Mouse (Mus musculus) adrenal gland, postnatal 14 days (tissue): ENCODE measurements at regions not wholly inside any gene's neighbourhood (a gene's known extent, or its start where the extent isn't known, plus 50 kb on each side); places are given as distances from the start of the nearest gene placed in this dataset.

ENCODE experiments used
- DNase-seq: peaks from one replicate; pipeline ENCODE4 v3.0.0; 2021; ENCODE audit warnings: mixed read lengths

DNA sequence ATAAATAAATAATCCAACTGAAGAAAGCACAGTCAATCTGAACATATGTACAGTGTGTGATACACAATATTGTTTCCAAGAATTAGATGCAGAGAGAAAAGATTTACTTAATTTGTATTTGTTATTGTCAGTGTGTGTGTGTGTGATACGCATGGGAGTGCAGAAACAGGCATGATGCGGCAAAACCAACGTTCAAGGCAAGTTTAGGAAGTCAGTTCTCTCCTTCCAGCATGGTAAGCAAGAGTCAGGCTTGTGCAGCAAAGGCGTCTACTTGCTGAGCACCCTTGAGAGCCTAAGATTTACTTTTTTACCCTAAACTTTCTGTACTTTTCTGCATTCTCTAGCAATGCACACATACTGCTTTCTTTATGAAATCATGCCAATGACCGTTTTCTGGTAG, 102.7 kb upstream of the Sstr4 start:
- no peak for DNase-seq

DNA sequence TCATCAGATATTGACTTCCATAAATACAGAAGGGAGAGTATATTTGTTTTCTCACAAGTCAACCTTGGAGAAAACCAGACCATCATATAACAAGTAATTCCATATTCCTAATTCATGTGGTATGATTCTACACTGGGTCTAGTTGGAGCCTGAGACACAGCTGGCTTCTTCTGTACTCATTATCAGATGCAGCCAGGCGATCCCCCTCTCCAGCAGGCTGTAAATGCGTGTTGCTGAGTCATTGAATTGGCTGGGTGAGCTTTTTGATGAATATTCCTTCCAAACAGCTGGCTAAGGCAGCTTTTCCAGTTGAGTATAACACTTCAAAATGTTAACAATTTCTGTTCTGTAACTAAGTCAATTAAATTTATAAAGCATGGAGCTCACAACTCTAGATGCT, 102.2 kb upstream of the Sstr4 start:
- DNase-seq, result no peak

DNA sequence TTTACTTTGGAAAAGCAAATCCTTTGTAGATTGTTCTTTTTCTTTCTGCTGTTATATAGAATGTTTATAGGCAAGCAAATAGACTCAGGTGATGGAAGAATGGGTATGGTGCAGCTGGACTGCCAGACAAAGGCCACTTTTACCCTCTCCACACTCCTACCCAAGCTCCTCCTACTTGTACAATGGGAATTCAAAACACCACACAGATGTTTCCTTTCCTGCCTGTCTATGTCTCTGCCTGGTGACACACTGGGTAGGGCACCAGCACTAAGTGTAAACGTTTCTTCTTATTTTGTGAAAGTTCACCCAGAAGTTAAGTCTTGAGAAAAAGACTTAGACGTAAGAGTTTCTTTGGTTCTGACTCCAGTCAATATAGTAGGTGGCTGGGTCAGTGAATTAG, 94.3 kb upstream of the Sstr4 start:
- DNase-seq, result no peak

DNA sequence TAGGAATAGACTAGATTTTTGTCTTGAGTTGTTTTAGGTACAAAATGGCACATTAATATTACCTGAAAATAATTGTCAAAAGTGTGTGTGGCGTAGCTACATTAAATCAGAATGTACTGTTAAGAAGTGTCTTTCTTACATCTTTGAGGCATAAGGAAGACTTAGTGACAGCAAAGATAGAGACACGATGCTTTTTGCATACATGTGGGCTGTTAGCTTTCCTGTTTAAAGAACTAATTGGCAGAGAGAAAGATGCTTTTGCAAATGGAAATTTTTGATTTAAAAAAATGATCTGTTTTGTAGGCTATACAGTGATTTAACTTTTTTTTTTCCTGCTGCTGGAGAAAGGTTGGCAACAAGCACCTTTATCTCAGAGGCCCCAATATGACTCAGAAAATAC, 82.9 kb upstream of the Sstr4 start:
- DNase-seq, result no peak

DNA sequence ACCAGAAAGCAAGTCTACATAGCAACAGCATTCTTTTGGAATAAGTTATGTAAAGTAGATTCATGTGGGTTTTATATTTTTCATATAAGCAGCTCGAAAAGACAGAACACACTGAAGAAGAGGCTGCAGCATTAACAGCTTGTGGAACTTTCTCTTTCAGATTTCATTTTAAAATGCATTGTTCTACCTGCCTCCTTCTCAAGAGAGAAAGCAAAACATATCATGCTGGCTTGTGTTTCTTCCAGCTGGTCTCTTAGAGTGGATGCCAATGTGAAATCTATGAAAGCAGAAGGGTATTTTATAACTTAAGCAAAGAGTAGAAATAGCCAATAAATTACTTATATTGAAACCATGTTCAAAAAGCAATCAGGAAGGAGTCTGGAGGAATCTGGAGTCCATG, 74.2 kb upstream of the Sstr4 start:
- no peak for DNase-seq

DNA sequence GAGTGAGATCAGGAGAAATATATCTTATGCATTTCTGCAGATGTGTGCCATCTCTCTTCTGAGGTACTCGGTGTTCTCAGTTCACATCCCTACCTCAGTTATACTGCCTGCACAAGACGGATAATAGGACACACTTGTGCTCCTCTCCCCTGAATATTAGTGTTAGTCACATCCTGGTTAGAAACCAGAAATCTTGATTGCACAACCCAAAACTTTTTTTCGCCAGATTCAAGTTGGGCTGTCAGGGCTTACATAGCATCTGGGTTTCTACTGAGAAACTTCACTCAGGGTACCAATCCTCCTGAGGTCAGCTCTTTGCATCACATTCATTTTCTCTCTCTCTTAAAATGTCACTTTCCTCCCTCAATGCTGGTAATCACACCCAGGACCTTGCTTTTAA, 69.8 kb upstream of the Sstr4 start:
- DNase-seq, result no peak

DNA sequence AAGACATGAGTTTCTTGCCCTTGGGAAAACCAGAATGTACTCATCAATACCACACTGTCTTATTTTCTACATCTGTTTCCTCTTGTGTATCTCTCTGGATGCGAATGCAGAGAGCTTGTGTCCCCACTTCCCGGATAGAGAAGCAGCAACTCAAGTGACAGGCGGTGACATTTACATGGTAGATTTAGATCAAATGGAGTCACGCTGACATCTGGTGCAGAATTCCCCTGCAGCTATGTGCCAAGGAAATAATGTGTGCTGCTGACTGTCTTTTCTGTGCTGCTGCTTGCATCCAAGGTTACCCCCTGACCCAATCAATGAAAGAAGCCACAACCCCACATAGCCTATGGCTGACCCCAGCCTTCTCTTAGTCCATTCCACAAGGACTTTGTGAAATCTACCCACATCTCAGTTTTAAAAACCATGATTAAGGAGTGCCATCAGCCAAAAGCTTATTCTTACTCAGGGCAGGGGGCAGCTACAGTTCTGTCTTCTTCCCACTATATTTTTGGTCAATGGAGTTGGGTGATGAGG, 69.2 kb upstream of the Sstr4 start:
- DNase-seq, result no peak

DNA sequence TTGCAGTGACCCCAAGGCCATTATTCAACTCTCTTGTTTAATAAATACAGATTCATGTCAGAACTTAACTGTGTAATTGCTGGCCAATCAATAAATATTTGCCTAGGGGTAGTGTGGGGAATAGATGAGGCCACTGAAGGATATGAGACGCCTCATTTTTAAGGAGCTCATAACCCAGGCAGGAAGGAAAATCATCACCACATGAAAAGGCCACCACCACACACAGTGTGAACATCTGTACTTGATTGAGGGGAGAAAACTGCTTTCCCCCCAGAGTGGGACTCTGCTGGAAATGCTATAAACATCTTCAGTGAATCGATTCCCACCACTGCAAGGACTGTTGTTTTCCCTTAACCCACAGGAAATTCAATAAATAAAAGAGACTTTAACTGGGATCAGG, 68.7 kb upstream of the Sstr4 start:
- no peak for DNase-seq

DNA sequence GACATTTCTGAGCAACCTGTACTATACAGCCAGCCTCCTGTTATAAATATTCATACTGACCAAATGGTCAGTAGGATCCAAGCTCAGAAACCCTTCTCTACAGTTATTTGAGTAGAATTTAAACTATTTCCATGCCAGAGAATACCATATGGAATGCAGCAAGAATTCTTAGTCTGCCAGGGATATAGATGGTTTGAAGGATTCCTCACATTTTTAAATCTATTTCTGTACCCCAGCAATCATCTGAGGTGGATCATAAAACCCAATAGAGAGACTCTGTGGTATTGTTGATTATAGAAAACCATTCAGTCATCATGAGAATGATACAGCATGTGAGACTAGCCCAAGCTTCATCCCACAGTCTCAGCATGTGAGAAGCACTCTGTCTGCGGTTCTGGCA, 67.6 kb upstream of the Sstr4 start:
- no peak for DNase-seq

DNA sequence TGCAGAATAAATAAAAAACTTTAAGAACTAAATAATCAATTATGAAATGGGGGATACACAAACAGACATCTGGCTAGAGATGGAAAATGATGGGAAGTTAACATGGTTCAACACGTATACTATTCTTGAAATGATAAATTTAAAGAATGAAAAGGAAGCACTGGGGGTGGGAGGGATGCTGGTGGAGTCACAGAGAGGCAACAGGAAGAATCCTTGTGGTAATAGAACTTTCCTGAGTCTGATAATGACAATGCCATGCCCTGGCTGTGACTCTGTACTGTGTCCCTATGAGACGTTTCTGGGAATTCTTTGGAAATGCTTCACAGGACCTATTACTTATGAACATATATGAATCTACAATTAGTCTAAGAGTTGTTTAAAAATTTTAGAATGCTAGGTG, 64.8 kb upstream of the Sstr4 start:
- no peak for DNase-seq

DNA sequence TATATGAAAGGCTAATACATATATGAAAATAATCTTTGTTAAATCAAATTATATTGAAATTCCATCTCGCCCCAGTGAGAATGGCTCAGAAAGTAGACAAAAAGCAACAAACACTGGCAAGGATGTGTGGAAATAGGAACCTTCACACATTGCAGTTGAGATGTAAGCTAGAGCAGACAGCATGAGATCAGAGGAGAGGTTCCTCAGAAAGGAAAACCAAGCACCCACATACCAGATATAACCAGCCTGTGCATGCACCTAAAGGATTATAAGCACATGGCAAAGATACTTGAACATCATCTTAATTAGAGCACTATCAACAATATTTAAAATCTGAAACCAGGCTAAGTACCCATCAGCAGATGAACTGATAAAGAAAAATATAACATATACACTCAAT, 60.6 kb upstream of the Sstr4 start:
- no peak for DNase-seq

DNA sequence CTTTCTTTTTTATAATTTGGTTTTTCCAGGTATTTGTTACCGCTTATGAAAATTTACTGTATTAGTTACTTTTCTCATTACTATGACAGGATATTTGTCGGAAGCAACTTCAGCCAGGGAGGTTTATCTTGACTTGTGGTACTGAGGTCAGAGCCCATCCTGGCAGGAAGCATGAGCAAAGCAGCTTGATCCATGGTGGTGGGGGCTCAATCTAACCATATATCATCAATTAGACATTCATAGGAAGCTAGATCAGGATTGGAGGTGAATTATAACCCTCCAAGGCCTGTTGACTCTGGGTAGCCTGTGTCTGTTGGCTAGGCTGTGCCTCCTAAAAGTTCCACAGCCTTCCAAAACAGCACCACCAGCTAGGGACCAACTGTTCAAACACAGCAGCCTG, 58.5 kb upstream of the Sstr4 start:
- DNase-seq, result no peak

DNA sequence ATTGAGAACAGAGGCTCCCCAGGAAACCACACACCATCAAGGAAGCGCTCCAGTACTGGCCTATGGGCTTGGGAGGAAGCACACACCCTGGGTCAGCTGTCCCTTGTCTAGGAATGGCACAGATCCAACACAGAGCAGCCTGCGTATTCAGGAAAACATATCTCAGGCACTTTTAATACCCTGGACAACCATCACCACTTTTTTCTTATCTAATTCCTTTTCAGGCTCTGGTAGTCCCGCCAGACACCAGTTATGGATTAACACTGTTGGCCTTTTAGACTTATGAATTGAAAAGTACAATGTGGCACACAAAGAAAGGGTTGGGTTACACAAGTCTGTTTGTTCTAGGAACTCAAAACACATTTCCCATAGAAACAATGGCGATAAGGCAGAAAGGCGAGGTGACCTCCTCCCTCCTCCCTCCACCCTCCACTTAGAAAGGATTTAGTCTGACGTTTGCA, 56.8 kb upstream of the Sstr4 start:
- DNase-seq, result peak; percentile 38

DNA sequence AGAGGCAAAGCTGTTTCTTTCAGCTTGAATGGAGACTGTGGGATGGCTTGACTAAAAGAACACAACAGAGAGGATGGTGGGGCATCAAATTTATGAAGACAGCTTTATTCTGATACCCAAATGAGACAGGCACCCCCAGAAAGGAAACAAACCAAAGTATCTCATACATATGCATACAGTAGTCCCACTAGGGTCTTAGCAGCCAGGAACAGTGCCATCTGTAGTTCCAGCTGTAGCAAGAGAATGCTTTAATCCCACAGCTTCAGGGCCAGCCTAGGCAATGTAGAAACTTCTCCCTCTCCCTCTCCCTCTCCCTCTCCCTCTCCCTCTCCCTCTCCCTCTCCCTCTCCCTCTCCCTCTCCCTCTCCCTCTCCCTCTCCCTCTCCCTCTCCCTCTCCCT, 56.2 kb upstream of the Sstr4 start:
- DNase-seq, result no peak

DNA sequence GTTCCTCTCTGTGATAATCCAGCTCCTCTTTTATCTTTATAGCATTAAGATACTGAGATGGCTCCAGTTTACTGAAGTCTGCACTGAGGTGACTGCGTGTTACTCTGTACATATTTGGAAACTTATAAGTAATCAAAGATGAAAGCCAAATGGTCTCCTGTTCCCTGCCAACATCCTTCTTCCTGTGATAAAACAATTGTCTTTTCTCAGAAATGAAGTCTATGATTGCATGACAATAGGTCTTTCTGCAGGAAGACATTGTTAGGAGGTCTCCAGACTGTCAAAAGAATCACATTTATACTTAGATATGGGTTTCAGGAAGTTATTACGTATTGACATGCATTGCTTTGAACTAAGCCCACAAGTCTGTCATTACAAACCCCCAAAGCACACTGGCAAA, 51.0 kb upstream of the Sstr4 start:
- DNase-seq, result no peak
